Mouse (Mus musculus): Measurements from ENCODE around the gene Chrna9.

Chrna9 gene

DNA sequence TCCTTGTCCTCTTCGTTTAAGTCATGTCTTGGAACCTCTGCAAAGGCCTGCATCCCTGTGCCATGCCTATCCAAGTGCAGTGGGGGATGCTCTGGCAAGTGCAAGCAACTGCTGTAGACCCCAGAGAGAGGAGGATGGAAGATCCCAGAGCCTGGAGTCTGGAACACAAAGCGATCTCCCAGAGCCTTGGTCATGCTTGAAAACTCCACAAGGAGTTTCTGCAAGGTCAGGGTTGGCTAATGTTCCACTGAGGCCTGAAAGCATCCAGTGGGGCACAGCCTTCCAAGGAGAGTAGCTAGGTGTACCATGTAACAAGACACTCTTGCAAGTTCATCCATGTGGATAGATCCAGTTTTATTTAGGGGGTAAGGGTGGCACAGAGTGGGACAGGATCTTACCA lies 79.7 kb downstream of the Chrna9 start:
- no peak for DNase-seq (ENCODE audit: low spot score)

DNA sequence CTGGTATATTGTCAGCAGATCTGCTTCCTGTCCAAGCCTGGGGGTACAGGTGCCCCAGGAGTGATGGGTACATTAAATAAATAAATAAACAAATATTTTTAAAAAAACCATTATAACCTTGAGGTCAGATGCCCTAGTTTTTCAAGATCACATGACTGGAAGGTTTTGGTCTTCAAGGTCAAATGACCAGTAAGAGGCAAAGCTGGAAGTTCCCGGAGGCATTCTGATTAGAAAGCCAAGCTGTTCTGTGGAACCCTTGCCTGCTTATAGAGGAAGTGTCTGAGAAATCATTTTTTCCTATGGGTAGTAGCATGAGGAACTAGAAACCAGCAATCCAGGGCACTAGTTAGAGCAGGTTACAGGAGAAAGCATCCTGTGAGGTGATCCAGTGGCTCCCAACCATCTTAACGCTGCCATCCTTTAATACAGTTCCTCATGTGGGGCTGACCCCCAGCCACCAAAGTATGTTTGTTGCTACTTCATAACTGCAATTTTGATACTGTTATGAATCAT lies 80.8 kb downstream of the Chrna9 start:
- DNase-seq (ENCODE audit: low spot score): no peak

DNA sequence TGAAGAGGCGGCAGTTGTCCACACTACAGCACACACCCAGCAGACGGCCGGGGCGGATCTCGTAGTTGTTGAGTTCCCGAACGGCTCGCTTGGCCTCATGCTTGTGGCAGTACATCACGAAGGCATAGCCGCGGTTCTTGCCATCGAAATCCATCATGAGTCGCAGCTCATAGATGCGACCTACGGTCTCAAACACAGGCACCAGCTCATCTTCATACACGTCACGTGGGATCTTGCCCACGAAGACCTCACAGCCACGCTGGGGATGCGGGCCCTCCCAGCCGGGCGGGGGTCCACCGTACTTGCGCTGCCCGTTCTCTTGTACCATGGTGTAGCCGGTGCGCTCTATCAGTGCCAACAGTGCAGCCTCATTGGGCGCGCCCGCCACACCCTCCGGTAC lies 92.1 kb downstream of the Chrna9 start:
- DNase-seq (ENCODE audit: low spot score): no peak

All from urinary bladder, postnatal 25 days (tissue).